ENCODE assay signal across 19 mouse cellular contexts in the genomic region with DNA sequence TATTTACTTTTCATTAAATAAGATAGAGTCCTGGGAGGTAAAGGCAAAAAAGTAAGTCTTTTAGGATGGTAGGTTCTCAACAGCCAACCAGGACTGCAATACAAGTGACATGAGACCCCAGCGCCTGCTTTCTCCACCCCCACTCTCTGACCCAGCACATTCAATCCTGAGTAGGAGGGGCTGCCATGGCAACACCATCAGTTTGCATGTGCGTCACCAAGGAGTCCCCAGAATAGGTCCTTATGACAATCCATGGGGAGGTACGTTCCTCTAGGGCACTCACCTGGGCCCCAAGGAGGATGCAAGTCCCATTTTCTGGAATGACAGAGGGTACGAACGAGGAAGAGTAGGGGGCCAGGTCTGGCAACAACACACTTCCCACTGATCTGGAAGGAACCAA. TPM values are rescaled to one million over a fixed set of nuclear protein-coding genes. Genes with fewer than 3 reads are reported as not detected.
DNase-seq lines count a peak whose midpoint lies in the region; ATAC-seq and TF ChIP-seq lines count a peak whose summit lies in the region.
"Had no signal": no experiment of that assay in that cellular context is flagged by ENCODE, and none has a peak within 500 bp of the region (broad histone marks: within the 10 kb centered on the region; RNA-seq: fewer than 3 reads in every experiment).

No protein-coding gene starts in this region.

- H3K36me3 ChIP-seq in heart, adult 2 months (ENCODE audit: control insufficient read depth, insufficient read depth, low read length), result no peaks in the 10 kb centered on the region
- H3K36me3 ChIP-seq in liver, adult 2 months (ENCODE audit: control insufficient read depth, insufficient read depth, low read length), result peaks cover 7% of the 10 kb centered on the region; the same call in 1 of the 2 replicates
- no peaks in the 10 kb centered on the region for H3K36me3 ChIP-seq in liver, embryonic 12.5 days
- no peaks in the 10 kb centered on the region for H3K36me3 ChIP-seq in testis, adult 2 months (ENCODE audit: control insufficient read depth, insufficient read depth, low read length)
- no peaks in the 10 kb centered on the region; the same call in 1 of the 2 replicates for H3K36me3 ChIP-seq in stomach, postnatal 0 days (ENCODE audit: control insufficient read depth, insufficient read depth, low read length)
- H3K36me3 ChIP-seq: embryonic facial prominence, embryonic 15.5 days; forebrain, embryonic 10.5 days; forebrain, embryonic 15.5 days; heart, embryonic 10.5 days; hindbrain, embryonic 13.5 days had no signal

- peak in 1 of 2 experiments; percentile 16 for DNase-seq in heart, adult 2 months
- DNase-seq in heart, postnatal 10 days, result no peak
- peak; percentile 26 for DNase-seq in liver, adult 2 months (ENCODE audit: extremely low read depth, low read depth, low spot score)
- DNase-seq in testis, postnatal 10 days (ENCODE audit: low spot score), result no peak
- no peak for DNase-seq in stomach, postnatal 0 days (ENCODE audit: low spot score)
- DNase-seq: adrenal gland, postnatal 10 days; cerebellum, adult 2 months; cerebellum, postnatal 10 days; embryo, embryonic 11 days; gastrocnemius, postnatal 36 days; heart, postnatal 14 days had no signal

- H3K79me2 ChIP-seq in heart, adult 2 months (replicated peaks; ENCODE audit: control insufficient read depth, insufficient read depth, low read length), result no peaks in the 10 kb centered on the region; the same call in 1 of the 2 replicates
- peaks cover 56% of the 10 kb centered on the region for H3K79me2 ChIP-seq in liver, adult 2 months (ENCODE audit: control insufficient read depth, insufficient read depth, low read length)

- no peak overlapping the region for H3K9ac ChIP-seq in heart, adult 2 months (ENCODE audit: low read depth, low read length)
- peak overlapping the region; percentile 61 for H3K9ac ChIP-seq in liver, adult 2 months (ENCODE audit: low read depth, low read length)
- H3K9ac ChIP-seq in liver, embryonic 12.5 days, result no peak overlapping the region
- no peak overlapping the region for H3K9ac ChIP-seq in stomach, postnatal 0 days (ENCODE audit: low read length)
- H3K9ac ChIP-seq: embryonic facial prominence, embryonic 15.5 days; forebrain, embryonic 15.5 days; hindbrain, embryonic 13.5 days had no signal

- no peaks in the 10 kb centered on the region for H3K27me3 ChIP-seq in heart, adult 2 months (ENCODE audit: control insufficient read depth, insufficient read depth, low read length)
- no peaks in the 10 kb centered on the region for H3K27me3 ChIP-seq in liver, adult 2 months (ENCODE audit: control insufficient read depth, insufficient read depth, low read length)
- H3K27me3 ChIP-seq in liver, embryonic 12.5 days (replicated peaks), result peaks cover 33% of the 10 kb centered on the region
- no peaks in the 10 kb centered on the region for H3K27me3 ChIP-seq in testis, adult 2 months (ENCODE audit: control insufficient read depth, insufficient read depth, low read length)
- no peaks in the 10 kb centered on the region for H3K27me3 ChIP-seq in stomach, postnatal 0 days (ENCODE audit: control insufficient read depth, insufficient read depth, low read length)
- H3K27me3 ChIP-seq: embryonic facial prominence, embryonic 15.5 days; forebrain, embryonic 15.5 days had no signal

- H3K9me3 ChIP-seq in liver, embryonic 12.5 days (replicated peaks), result no peaks in the 10 kb centered on the region
- no peaks in the 10 kb centered on the region for H3K9me3 ChIP-seq in stomach, postnatal 0 days (ENCODE audit: control insufficient read depth, low read length)
- H3K9me3 ChIP-seq: embryonic facial prominence, embryonic 15.5 days; forebrain, embryonic 10.5 days; forebrain, embryonic 15.5 days; heart, embryonic 10.5 days; hindbrain, embryonic 13.5 days had no signal

- TF ChIP-seq CTCF in heart, adult 2 months (IDR thresholded peaks at IDR 0.05), result no peak
- no peak for TF ChIP-seq CTCF in liver, adult 2 months (IDR thresholded peaks at IDR 0.05; ENCODE audit: low read depth, low read length)
- no peak for TF ChIP-seq CTCF in testis, adult 2 months (IDR thresholded peaks at IDR 0.05; ENCODE audit: control insufficient read depth, insufficient read depth, insufficient replicate concordance, low read depth, low read length)
- TF ChIP-seq CTCF in stomach, postnatal 0 days (IDR thresholded peaks at IDR 0.05; ENCODE audit: low read depth), result no peak

- WGBS in heart, adult 2 months, result 78% methylated on average over 5 of the region's 5 CpGs
- WGBS in liver, adult 2 months, result 61% methylated on average over 5 of the region's 5 CpGs
- WGBS in liver, embryonic 12.5 days (ENCODE audit: insufficient replicate concordance), result 72% methylated on average over 5 of the region's 5 CpGs
- 88% methylated on average over 5 of the region's 5 CpGs for WGBS in stomach, postnatal 0 days

- H3K4me2 ChIP-seq in liver, embryonic 12.5 days, result no peak overlapping the region
- no peak overlapping the region for H3K4me2 ChIP-seq in stomach, postnatal 0 days (replicated peaks; ENCODE audit: low read depth)
- H3K4me2 ChIP-seq: embryonic facial prominence, embryonic 15.5 days; forebrain, embryonic 15.5 days; hindbrain, embryonic 13.5 days had no signal

- TF ChIP-seq EP300 in heart, adult 2 months (IDR thresholded peaks at IDR 0.05; ENCODE audit: insufficient read depth, low read depth, low read length), result no peak
- TF ChIP-seq EP300 in stomach, postnatal 0 days (optimal IDR thresholded peaks at IDR 0.05), result no peak

- 0 out of 2 replicates have a peak, but pooled peaks have one; percentile 30 for TF ChIP-seq POLR2A in heart, adult 2 months (IDR thresholded peaks at IDR 0.05; ENCODE audit: insufficient read depth, low read depth, low read length)
- TF ChIP-seq POLR2A in liver, adult 2 months (IDR thresholded peaks at IDR 0.05; ENCODE audit: extremely low read depth, insufficient read depth, low read length), result no peak
- peak; percentile 12; the same call in 1 of the 2 replicates for TF ChIP-seq POLR2A in testis, adult 2 months (IDR thresholded peaks at IDR 0.05; ENCODE audit: control insufficient read depth, low read depth, low read length)

- intact Hi-C loops in heart, adult 2 months (cut with DNase I), result no loop called here
- intact Hi-C loops in heart, postnatal 10 days (cut with DNase I), result no loop called here

- H3K4me1 ChIP-seq in heart, adult 2 months (ENCODE audit: control insufficient read depth, insufficient read depth, low read length), result peaks cover 5% of the 10 kb centered on the region; the same call in 1 of the 2 replicates
- H3K4me1 ChIP-seq in liver, adult 2 months (ENCODE audit: control insufficient read depth, insufficient read depth, low read length), result peaks cover 57% of the 10 kb centered on the region
- H3K4me1 ChIP-seq in liver, embryonic 12.5 days, result peaks cover 31% of the 10 kb centered on the region
- H3K4me1 ChIP-seq in testis, adult 2 months (ENCODE audit: control insufficient read depth, insufficient read depth, low read length), result peaks cover 5% of the 10 kb centered on the region
- no peaks in the 10 kb centered on the region for H3K4me1 ChIP-seq in stomach, postnatal 0 days (replicated peaks; ENCODE audit: control insufficient read depth, insufficient read depth)

- no peak for ATAC-seq in liver, embryonic 12.5 days
- ATAC-seq in stomach, postnatal 0 days (ENCODE audit: low FRiP score, low TSS enrichment), result no peak
- ATAC-seq: forebrain, embryonic 15.5 days had no signal

- no peak overlapping the region; the same call in 1 of the 2 replicates for H3K27ac ChIP-seq in heart, adult 2 months
- H3K27ac ChIP-seq in liver, adult 2 months (replicated peaks; ENCODE audit: insufficient read depth, low read depth, low read length), result peak overlapping the region; percentile 25
- H3K27ac ChIP-seq in liver, embryonic 12.5 days, result no peak overlapping the region
- H3K27ac ChIP-seq in testis, adult 2 months (ENCODE audit: control insufficient read depth, insufficient read depth, low read depth, low read length), result peak overlapping the region; percentile 2; the same call in 1 of the 2 replicates
- no peak overlapping the region for H3K27ac ChIP-seq in stomach, postnatal 0 days (replicated peaks)
- H3K27ac ChIP-seq: embryonic facial prominence, embryonic 15.5 days; forebrain, embryonic 10.5 days; forebrain, embryonic 15.5 days; heart, embryonic 10.5 days; hindbrain, embryonic 13.5 days had no signal

- H3K4me3 ChIP-seq in heart, adult 2 months, result no peak overlapping the region
- H3K4me3 ChIP-seq in liver, adult 2 months (ENCODE audit: insufficient read depth, low read depth, low read length), result no peak overlapping the region
- no peak overlapping the region for H3K4me3 ChIP-seq in liver, embryonic 12.5 days
- H3K4me3 ChIP-seq in testis, adult 2 months (ENCODE audit: control insufficient read depth, low read depth, low read length), result peak overlapping the region; percentile 41
- H3K4me3 ChIP-seq in stomach, postnatal 0 days (ENCODE audit: low read depth, low read length), result no peak overlapping the region
- H3K4me3 ChIP-seq: embryonic facial prominence, embryonic 15.5 days; erythroblast, embryonic 14.5 days; forebrain, embryonic 10.5 days; forebrain, embryonic 15.5 days; heart, embryonic 10.5 days; hindbrain, embryonic 13.5 days had no signal

RNA-seq across cellular contexts. Expression of gene Dgat2, which starts 5.1 kb away (rescaled TPM):
- 100 to 1,000 TPM; 309 to 376 TPM for total RNA-seq in heart, adult 2 months (2021)
- polyA plus RNA-seq in heart, adult 2 months (2012; rRNA removed), result 347 and 390 TPM in 2 replicates
- total RNA-seq in heart, postnatal 10 days (2021), result 100 to 1,000 TPM; 154 to 202 TPM
- total RNA-seq in liver, adult 2 months (2014; rRNA removed), result 464 and 499 TPM in 2 replicates
- polyA plus RNA-seq in liver, adult 2 months (2012; rRNA removed), result 610 and 703 TPM in 2 replicates
- polyA plus RNA-seq in liver, embryonic 12.5 days (2016; fragmentation: Nextera tagmentation; extraction: Ambion mirVana), result 57.5 and 59.3 TPM in 2 replicates
- polyA plus RNA-seq in testis, adult 2 months (2012; rRNA removed), result 315 and 324 TPM in 2 replicates
- 307 and 320 TPM in 2 replicates for polyA plus RNA-seq in stomach, postnatal 0 days (2015; fragmentation: Nextera tagmentation; extraction: Ambion mirVana)

RNA-seq across cellular contexts. Expression of gene Uvrag, which starts 36.4 kb away (rescaled TPM):
- 10 to 100 TPM; 21.0 to 22.1 TPM for total RNA-seq in heart, adult 2 months (2021)
- polyA plus RNA-seq in heart, adult 2 months (2012; rRNA removed), result 5.9 and 9.1 TPM in 2 replicates
- total RNA-seq in heart, postnatal 10 days (2021), result 10 to 100 TPM; 34.6 to 35.0 TPM
- total RNA-seq in liver, adult 2 months (2014; rRNA removed), result 18.3 and 19.9 TPM in 2 replicates
- 11.4 and 12.2 TPM in 2 replicates for polyA plus RNA-seq in liver, adult 2 months (2012; rRNA removed)
- polyA plus RNA-seq in liver, embryonic 12.5 days (2016; fragmentation: Nextera tagmentation; extraction: Ambion mirVana), result 13.5 and 15.1 TPM in 2 replicates
- 2.6 and 3.3 TPM in 2 replicates for polyA plus RNA-seq in testis, adult 2 months (2012; rRNA removed)
- 9.8 and 10.7 TPM in 2 replicates for polyA plus RNA-seq in stomach, postnatal 0 days (2015; fragmentation: Nextera tagmentation; extraction: Ambion mirVana)

Comparison
In these comparisons a context has a peak if more than half of its experiments do, and no peak if none do; other contexts are left out.
1. H3K27ac ChIP-seq: peak in liver, adult 2 months (single experiment) and testis, adult 2 months (single experiment); none in heart, adult 2 months (single experiment), liver, embryonic 12.5 days (single experiment) and stomach, postnatal 0 days (single experiment).